ENCODE assay signal across 8 mouse cellular contexts in genomic region chr9:67048483-67049085, GRCm38 (mm10). TPM values are rescaled to one million over a fixed set of nuclear protein-coding genes. Genes with fewer than 3 reads are reported as not detected.
DNase-seq lines count a peak whose midpoint lies in the region; ATAC-seq and TF ChIP-seq lines count a peak whose summit lies in the region.

No protein-coding gene starts in this region.

- DNase-seq in heart, adult 8-10 months (ENCODE audit: low spot score), result peak; percentile 16
- no peak for DNase-seq in heart, adult 9 months (ENCODE audit: low spot score in 2 of 2)
- no peak for DNase-seq in ES-E14 (ENCODE audit: low read depth, low spot score)
- DNase-seq in liver, postnatal 0 days, result no peak
- DNase-seq in gastrocnemius, adult 18-20 months (ENCODE audit: low spot score), result no peak
- DNase-seq in left cerebral cortex, adult 18-20 months (ENCODE audit: low spot score in 2 of 2), result no peak
- no peak for DNase-seq in retina, embryonic 14.5 days (ENCODE audit: low spot score)

- H3K27ac ChIP-seq in ES-E14 (ENCODE audit: insufficient read depth, low read depth, low read length, poor library complexity, severe bottlenecking), result no peak overlapping the region
- peak overlapping the region; percentile 99 for H3K27ac ChIP-seq in heart, embryonic 15.5 days
- no peak overlapping the region for H3K27ac ChIP-seq in liver, postnatal 0 days (ENCODE audit: low read depth)

- TF ChIP-seq CTCF in liver, postnatal 0 days (IDR thresholded peaks at IDR 0.05; ENCODE audit: low read depth), result no peak

- peaks cover 0 to 6% of the 10 kb centered on the region in 2 experiments; a peak in 3 of 4 replicates for H3K4me1 ChIP-seq in ES-E14 (ENCODE audit: control insufficient read depth in 2 of 2, insufficient read depth in 2 of 2, low read length in 2 of 2, poor library complexity in 1 of 2)
- peaks cover 23% of the 10 kb centered on the region for H3K4me1 ChIP-seq in heart, embryonic 15.5 days (replicated peaks)
- peaks cover 24% of the 10 kb centered on the region for H3K4me1 ChIP-seq in liver, postnatal 0 days (ENCODE audit: insufficient read depth)

- ATAC-seq in heart, embryonic 15.5 days (replicated peaks; ENCODE audit: insufficient number of reproducible peaks, insufficient read depth, low FRiP score, low read depth), result no peak
- ATAC-seq in liver, postnatal 0 days, result no peak

- no peaks in the 10 kb centered on the region for H3K27me3 ChIP-seq in heart, embryonic 15.5 days
- peaks cover 59% of the 10 kb centered on the region for H3K27me3 ChIP-seq in liver, postnatal 0 days (ENCODE audit: insufficient read depth, low read length)

- TF ChIP-seq EP300 in liver, postnatal 0 days (IDR thresholded peaks at IDR 0.05; ENCODE audit: low read depth), result no peak

- under 1% methylated on average over 26 of the region's 26 CpGs for WGBS in heart, embryonic 15.5 days
- WGBS in liver, postnatal 0 days (ENCODE audit: insufficient replicate concordance), result 3% methylated on average over 26 of the region's 26 CpGs

- peak overlapping the region; percentile 75 for H3K4me2 ChIP-seq in heart, embryonic 15.5 days
- H3K4me2 ChIP-seq in liver, postnatal 0 days (ENCODE audit: low read depth, low read length), result peak overlapping the region; percentile 81

- H3K9ac ChIP-seq in ES-E14 (ENCODE audit: insufficient read depth, low read depth, low read length, poor library complexity, severe bottlenecking), result peak overlapping the region; percentile 73
- H3K9ac ChIP-seq in heart, embryonic 15.5 days, result peak overlapping the region; percentile 85
- H3K9ac ChIP-seq in liver, postnatal 0 days (replicated peaks), result peak overlapping the region; percentile 63

- in situ Hi-C loops in ES-E14 (cut with MboI; ENCODE audit: low sequenced_read_pairs in 2 of 2, unreplicated experiment in 2 of 2), result no loop called here

- H3K36me3 ChIP-seq in ES-E14 (ENCODE audit: control insufficient read depth, insufficient read depth, low read length, poor library complexity, severe bottlenecking), result no peaks in the 10 kb centered on the region
- H3K36me3 ChIP-seq in heart, embryonic 15.5 days, result 0 out of 2 replicates have a peak, but pooled peaks cover 4% of the 10 kb centered on the region
- no peaks in the 10 kb centered on the region for H3K36me3 ChIP-seq in liver, postnatal 0 days (replicated peaks; ENCODE audit: insufficient read depth, low read length)

- peak overlapping the region; percentile 55 to 59 for H3K4me3 ChIP-seq in ES-E14 (ENCODE audit: insufficient read depth in 1 of 2, low read depth in 1 of 2, low read length in 2 of 2, poor library complexity in 1 of 2, severe bottlenecking in 1 of 2)
- H3K4me3 ChIP-seq in heart, embryonic 15.5 days, result peak overlapping the region; percentile 61
- H3K4me3 ChIP-seq in liver, postnatal 0 days (ENCODE audit: low read depth, low read length), result peak overlapping the region; percentile 53

- H3K9me3 ChIP-seq in ES-E14 (ENCODE audit: control insufficient read depth, insufficient read depth, low read depth, low read length), result no peaks in the 10 kb centered on the region
- H3K9me3 ChIP-seq in heart, embryonic 15.5 days (replicated peaks), result no peaks in the 10 kb centered on the region
- H3K9me3 ChIP-seq in liver, postnatal 0 days (ENCODE audit: low read length), result no peaks in the 10 kb centered on the region

TF ChIP-seq in ES-E14, 5 proteins besides CTCF, POLR2A, EP300 and RAD21:
- no peak for TF ChIP-seq MAFK (IDR thresholded peaks at IDR 0.05; ENCODE audit: insufficient read depth, low read depth, low read length)
- TF ChIP-seq CHD2 (IDR thresholded peaks at IDR 0.05; ENCODE audit: low read depth, low read length), result no peak
- no peak for TF ChIP-seq HCFC1 (IDR thresholded peaks at IDR 0.05; ENCODE audit: borderline replicate concordance, insufficient read depth, low read length)
- TF ChIP-seq ZNF384 (IDR thresholded peaks at IDR 0.05; ENCODE audit: low read depth, low read length), result no peak
- no peak for TF ChIP-seq ZC3H11A (IDR thresholded peaks at IDR 0.05; ENCODE audit: borderline replicate concordance, low read depth, low read length)

RNA-seq across cellular contexts. Expression of gene Tpm1, which starts 0.6 kb away (rescaled TPM):
- over 10,000 TPM in 3 of 4 experiments, 1,000 to 10,000 TPM in 1; 9,382 to 12,072 (median 10,190) TPM for total RNA-seq in heart, adult 8-10 months (2022)
- total RNA-seq in ES-E14 (2012; rRNA removed), result 484 and 860 TPM in 2 replicates
- polyA plus RNA-seq in heart, embryonic 15.5 days (2015; fragmentation: Nextera tagmentation; extraction: Ambion mirVana), result 3,993 and 5,392 TPM in 2 replicates
- polyA plus RNA-seq in liver, postnatal 0 days (2015; fragmentation: Nextera tagmentation; extraction: Ambion mirVana), result 85.7 and 147 TPM in 2 replicates
- over 10,000 TPM; 24,162 to 25,960 TPM for total RNA-seq in gastrocnemius, adult 18-20 months (2021)
- 100 to 1,000 TPM; 234 to 249 TPM for total RNA-seq in left cerebral cortex, adult 18-20 months (2021)

Comparison
In these comparisons a context has a peak if more than half of its experiments do, and no peak if none do; other contexts are left out.
1. RNA of gene Tpm1, which starts 0.6 kb away (total RNA-seq): 24,162 to 25,960 TPM in gastrocnemius, adult 18-20 months and 9,382 to 12,072 TPM in heart, adult 8-10 months; 484 to 860 TPM in ES-E14 and 234 to 249 TPM in left cerebral cortex, adult 18-20 months; every median in the first group is over 10 times any median in the second.
2. Peak in every context shown above with its lines, with median percentiles within 50 percentile points of each other: H3K4me3 ChIP-seq and H3K9ac ChIP-seq.